In genomic region chr2:157983276-157983675, GRCm38 (mm10) we compare ENCODE assay signal across 22 mouse cellular contexts. TPM values are rescaled to one million over a fixed set of nuclear protein-coding genes. Genes with fewer than 3 reads are reported as not detected.
DNase-seq lines count a peak whose midpoint lies in the region; ATAC-seq and TF ChIP-seq lines count a peak whose summit lies in the region.
"Had no signal": no experiment of that assay in that cellular context is flagged by ENCODE, and none has a peak within 500 bp of the region (broad histone marks: within the 10 kb centered on the region; RNA-seq: fewer than 3 reads in every experiment).

No protein-coding gene starts in this region.

- DNase-seq in heart, adult 11 months = peak; percentile 77
- no peak for DNase-seq in heart, postnatal 4 days
- DNase-seq in layer of hippocampus, adult 2 months (ENCODE audit: low spot score in 2 of 2) = no peak
- no peak for DNase-seq in layer of hippocampus, postnatal 36 days
- DNase-seq in 3T3-L1 (ENCODE audit: low read depth, low spot score) (peak; percentile 60), NIH3T3 (ENCODE audit: low read depth) (peak; percentile 55)
- DNase-seq: adrenal gland, adult 2 months; adrenal gland, adult 8-10 months; adrenal gland, postnatal 10 days; adrenal gland, postnatal 14 days; adrenal gland, postnatal 25 days; adrenal gland, postnatal 36 days; B cell, adult 2 months; cerebellum, adult 11 months; cerebellum, adult 11-12 months; cerebellum, adult 18-20 months; cerebellum, adult 2 months had no signal

- no peak for ATAC-seq in erythroblast, adult 5-6 weeks (replicated peaks; ENCODE audit: low FRiP score, poor library complexity, severe bottlenecking)
- ATAC-seq in frontal cortex, adult (ENCODE audit: low TSS enrichment) = no peak
- ATAC-seq: activated CD4-positive, CD25-positive, alpha-beta regulatory T cell, adult 4 months; CD4-positive, CD25-positive, alpha-beta regulatory T cell, adult 4 months; Patski had no signal

- TF ChIP-seq CTCF in layer of hippocampus, adult 2 months (conservative IDR thresholded peaks at IDR 0.05) = no peak

- H3K4me3 ChIP-seq in layer of hippocampus, adult 2 months = no peak overlapping the region

- H3K27ac ChIP-seq in layer of hippocampus, adult 2 months = peak overlapping the region; percentile 90; the same call in 1 of the 2 replicates

RNA-seq across cellular contexts. Expression of gene Tti1, which starts 45.0 kb away (rescaled TPM):
- 10 to 100 TPM; 25.2 to 27.4 TPM for total RNA-seq in heart, postnatal 4 days (2021)
- 10 to 100 TPM; 21.1 to 23.6 TPM for total RNA-seq in layer of hippocampus, adult 2 months (2021)
- total RNA-seq in layer of hippocampus, postnatal 36 days (2021) = 10 to 100 TPM; 20.4 to 22.7 TPM
- total RNA-seq in erythroblast, adult 5-6 weeks (2015; ENCODE audit: low replicate concordance) = 1.3 and 10.4 TPM in 2 replicates
- 9.5 and 12.6 TPM in 2 replicates for total RNA-seq in erythroblast, adult 5-6 weeks (2017; ENCODE audit: low replicate concordance)

RNA-seq across cellular contexts. Expression of gene Rprd1b, which starts 45.0 kb away (rescaled TPM):
- total RNA-seq in heart, postnatal 4 days (2021) = 10 to 100 TPM; 29.0 to 36.3 TPM
- 10 to 100 TPM; 48.9 to 57.2 TPM for total RNA-seq in layer of hippocampus, adult 2 months (2021)
- total RNA-seq in layer of hippocampus, postnatal 36 days (2021) = 10 to 100 TPM; 46.4 to 54.7 TPM
- 19.2 and 20.8 TPM in 2 replicates for total RNA-seq in erythroblast, adult 5-6 weeks (2015; ENCODE audit: low replicate concordance)
- 25.5 and 31.2 TPM in 2 replicates for total RNA-seq in erythroblast, adult 5-6 weeks (2017; ENCODE audit: low replicate concordance)

Comparison
In these comparisons a context has a peak if more than half of its experiments do, and no peak if none do; other contexts are left out.
1. DNase-seq: peak in heart, adult 11 months (single experiment), 3T3-L1 (single experiment) and NIH3T3 (single experiment); none in heart, postnatal 4 days (single experiment), layer of hippocampus, adult 2 months (0 of 2) and layer of hippocampus, postnatal 36 days (0 of 2).